Mouse (Mus musculus) liver, embryonic 14.5 days (tissue): ENCODE results near the gene Fam19a4.

Experiments used
- CTCF ChIP-seq: IDR thresholded peaks from 2 replicates; pipeline ENCODE4 v1.5.1; 2016; ENCODE audit warnings: antibody characterized with exemption, low read depth, control low read depth
- EP300 ChIP-seq: IDR thresholded peaks from 2 replicates; pipeline ENCODE4 v1.6.1; 2016; ENCODE audit warnings: antibody characterized with exemption, low read depth

DNA sequence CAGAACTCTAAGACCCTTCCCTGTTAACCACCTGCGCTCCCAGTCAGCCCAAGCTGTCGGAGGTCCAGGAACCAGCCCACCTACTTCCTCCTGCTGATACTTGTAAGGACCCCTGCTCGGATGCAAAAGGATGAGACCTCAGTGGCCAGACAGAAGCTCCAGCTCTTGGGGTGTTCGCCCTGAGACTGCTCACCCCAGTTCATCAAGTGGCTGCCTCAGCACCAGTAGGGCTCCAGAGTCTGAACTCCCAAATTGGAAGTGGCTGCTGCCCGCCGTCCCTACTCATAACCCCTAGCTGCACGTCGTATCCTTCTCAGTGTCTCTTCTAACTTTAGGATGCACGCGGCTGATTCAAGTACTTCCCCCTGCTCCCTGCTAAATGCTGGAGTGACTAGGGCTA, 614 bp downstream of the Fam19a4 start:
- TF ChIP-seq EP300 (no peak), CTCF (no peak)
